Mouse (Mus musculus): ENCODE results near the gene Tnip1. TPM values are rescaled to one million over a fixed set of nuclear protein-coding genes. Genes with fewer than 3 reads are reported as not detected.
A peak's percentile ranks its signal among the peaks of the same experiment; 100 is the strongest.
"Not testable (repeated sequence)": the region's sequence is repeated elsewhere in the genome, so short reads cannot be mapped to it uniquely, and the experiment has no call there.

The Tnip1 gene
- total RNA-seq, 2 experiments from 2014 or later = 34.7 to 35.6 TPM

GRCm38 (mm10) chr11:54911671-54912502, 50.8 kb downstream of the Tnip1 start:
- no peak for DNase-seq (ENCODE audit: low spot score in 2 of 2)

DNA sequence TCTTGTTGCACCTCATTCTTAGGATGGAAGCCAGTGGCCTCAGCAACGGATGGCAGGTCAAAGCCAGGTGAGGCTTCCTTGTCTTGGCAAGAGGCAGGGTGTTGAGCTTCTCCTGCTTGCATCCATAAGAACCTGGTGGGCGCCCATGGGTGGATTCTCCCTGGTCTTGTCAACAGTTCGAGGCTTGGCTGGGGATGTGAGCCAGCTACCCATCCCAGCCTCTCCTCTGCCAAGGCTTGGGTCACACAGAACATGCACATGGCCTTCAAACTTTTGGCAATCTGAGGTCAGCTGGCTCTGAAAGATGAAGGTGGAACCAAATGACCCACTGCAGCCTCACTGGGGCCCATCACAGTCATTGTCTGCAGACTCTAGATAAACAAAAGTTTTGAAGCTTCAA, 51.5 kb downstream of the Tnip1 start:
- DNase-seq (ENCODE audit: low spot score in 2 of 2) = no peak

DNA sequence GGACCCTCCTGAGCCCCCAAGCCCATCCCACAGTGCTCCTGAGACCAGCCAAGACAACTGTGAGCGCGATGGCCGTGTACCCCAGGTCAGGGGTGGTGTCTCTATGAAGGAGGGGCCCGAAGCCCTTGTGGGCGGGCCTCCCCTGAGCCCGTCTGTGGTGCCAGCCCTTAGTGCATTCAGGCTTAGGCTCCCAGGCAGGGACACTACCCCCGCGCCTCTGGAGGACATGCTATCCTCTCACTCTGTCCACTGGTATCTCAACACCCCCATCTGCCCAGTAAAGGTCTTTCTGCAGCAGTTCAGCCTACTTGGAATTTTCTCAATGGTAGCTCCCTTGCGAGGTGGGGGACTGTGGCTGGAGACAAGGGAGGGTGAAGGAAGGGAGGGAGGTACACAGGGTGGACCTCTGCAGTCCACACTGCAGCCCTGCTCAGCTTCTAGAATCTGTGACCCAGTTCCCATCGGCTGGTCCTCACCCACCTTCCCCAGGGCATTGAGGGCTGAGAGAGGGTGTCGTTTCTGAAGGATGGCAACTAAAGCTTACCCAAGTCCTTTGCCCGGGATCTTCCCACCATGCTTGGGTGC, 52.5 kb downstream of the Tnip1 start:
- DNase-seq (ENCODE audit: low spot score in 2 of 2) = no peak

DNA sequence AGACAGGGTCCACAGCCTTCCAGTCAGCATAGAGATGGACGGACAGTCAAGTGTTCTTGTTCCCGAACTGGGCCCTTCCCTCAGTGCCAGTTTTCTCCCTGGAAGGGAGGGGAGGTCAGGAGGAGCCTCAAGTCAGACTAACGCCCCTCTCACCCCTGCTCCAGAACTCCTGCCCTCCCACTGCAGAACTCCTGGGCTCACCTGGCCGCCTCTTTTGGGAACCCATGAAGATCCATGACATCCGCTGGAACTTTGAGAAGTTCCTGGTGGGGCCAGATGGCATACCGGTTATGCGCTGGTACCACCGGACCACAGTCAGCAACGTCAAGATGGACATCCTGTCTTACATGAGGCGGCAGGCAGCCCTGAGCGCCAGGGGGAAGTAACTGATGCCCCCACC, 53.4 kb downstream of the Tnip1 start:
- no peak for DNase-seq (ENCODE audit: low spot score in 2 of 2)

DNA sequence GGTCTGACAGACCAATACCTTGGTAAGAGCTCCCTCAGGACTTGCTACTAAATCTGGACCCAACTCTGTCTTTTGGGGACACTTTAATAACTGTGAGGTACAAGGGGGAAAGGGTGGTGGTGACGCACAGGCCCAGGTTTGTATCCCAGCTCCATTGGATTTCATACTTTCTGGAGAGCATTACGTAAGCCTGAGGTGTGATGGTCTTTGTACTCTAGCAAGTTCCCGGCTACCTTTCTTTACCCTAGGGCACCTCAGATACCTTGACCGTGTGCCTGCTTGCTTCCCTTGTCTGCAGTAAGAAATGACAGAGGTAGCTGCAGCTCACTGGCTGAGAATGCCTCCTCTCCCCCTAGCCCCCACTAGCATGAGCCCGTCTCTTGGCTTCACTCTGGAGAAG, 55.5 kb downstream of the Tnip1 start:
- DNase-seq (ENCODE audit: low spot score in 2 of 2) = no peak

DNA sequence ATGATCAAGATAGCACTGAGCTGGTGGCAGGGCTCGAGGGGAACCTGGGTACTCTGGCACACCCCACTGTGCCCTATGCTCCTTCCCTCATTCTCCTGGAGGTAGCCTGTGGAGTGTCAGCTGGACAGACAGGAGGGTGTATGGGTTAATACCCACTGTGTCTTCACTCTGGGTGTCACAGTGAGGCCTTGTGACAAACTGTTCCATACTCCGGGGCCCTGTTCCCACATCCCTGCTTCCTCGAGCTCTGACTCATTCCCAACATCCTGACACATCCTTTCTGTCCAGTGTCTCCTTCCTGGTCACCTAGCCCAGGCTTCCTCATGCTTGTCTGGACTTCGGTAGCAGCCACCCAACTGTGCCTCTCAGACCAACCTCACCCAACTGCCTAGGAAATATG, 56.3 kb downstream of the Tnip1 start:
- DNase-seq (ENCODE audit: low spot score in 2 of 2) = no peak

GRCm38 (mm10) chr11:54905931-54906330, 56.8 kb downstream of the Tnip1 start:
- no peak for DNase-seq (ENCODE audit: low spot score in 2 of 2)

DNA sequence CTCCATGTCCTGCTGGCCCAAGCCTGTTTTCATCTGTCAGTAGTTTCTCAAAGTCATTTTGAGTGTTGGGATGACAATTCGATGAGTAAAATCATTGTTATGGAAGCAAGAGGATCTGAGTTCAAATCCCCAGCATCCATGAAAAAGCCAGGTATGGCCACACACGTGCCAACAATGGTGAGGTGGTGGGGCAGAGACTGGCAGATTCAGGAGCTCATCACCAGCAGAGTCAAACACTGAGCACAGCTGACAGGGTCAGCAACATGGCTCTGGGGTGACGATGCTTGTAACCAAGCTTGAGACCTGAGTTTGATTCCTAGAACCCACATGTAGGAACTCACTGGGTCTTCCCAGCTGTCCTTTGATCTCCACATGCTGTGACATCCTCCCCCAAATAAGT, 57.6 kb downstream of the Tnip1 start:
- no peak for DNase-seq (ENCODE audit: low spot score in 2 of 2)

GRCm38 (mm10) chr11:54903940-54904706, 58.6 kb downstream of the Tnip1 start:
- DNase-seq (ENCODE audit: low spot score in 2 of 2) = no peak

DNA sequence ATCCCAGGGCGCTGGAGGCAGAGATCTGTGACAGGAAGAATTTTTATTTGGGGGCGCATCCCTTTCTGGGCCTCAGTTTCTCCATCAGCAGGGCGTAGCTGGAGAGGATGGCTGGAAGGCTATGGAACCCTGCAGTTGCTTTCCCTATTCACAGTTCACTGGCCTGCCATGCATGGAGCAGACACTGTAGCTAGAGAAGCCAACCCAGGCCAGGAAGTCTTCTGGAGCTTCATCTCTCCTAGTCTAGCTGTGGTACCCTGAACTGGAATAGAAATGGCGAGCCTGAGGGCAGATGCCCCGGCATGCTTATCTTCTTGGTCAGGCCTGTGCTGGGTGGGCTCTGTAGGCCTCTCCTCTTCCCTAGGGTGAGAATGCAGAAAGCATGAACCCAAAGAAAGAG, 59.4 kb downstream of the Tnip1 start:
- DNase-seq (ENCODE audit: low spot score in 2 of 2) = no peak

DNA sequence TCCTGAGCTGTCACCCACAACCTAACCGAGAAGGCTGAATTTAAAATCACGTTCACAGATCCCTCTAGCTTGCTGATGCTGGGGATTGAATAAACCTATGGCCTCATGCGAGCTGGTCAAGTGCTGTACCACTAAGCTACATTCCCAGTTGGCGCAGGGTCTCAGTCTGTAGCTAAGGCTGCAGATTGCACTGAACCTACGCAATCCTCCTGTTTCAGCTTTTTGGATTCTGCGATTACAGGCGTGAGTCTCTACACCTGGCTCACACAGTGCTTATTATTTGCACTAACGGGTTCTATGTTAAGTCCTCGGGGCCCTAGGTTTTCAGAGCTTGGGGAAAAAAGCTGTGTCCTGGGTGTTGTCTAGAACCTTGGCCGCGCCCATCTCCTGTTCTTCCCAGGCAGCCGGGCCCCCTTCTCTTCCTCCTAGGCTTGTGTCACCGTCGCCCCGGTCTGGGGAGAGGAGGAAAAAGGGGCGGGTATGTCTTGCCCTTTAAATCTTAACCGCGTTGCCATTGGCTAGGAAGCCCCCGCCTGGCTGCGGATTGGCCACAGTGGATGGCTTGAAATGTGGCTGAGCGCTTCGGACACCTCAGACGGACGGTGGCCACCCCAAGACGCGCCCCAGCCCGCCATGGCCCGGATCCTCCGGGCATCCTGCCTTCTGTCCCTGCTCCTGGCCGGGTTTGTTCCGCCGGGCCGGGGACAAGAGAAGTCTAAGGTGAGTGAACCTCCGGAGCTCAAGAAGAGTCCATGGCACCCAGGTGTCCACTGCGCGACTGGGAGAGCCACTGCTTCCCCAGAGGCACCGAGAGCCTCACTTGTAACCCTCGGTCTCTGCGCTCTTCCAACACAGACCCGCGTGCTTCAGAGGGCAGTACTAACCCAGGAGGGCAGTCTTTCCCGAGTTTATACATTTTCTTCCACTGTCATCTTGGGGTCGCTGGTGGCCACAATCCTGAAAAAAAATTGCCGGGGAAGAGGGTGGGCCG, 60.1 kb downstream of the Tnip1 start, which contains the start of gene Gpx3:
Gene Gpx3, plus strand, starts transcription at position 121 of the 991 bp plus-strand sequence.
- peak; percentile 51 to 53 for DNase-seq (ENCODE audit: low spot score in 2 of 2)

DNA sequence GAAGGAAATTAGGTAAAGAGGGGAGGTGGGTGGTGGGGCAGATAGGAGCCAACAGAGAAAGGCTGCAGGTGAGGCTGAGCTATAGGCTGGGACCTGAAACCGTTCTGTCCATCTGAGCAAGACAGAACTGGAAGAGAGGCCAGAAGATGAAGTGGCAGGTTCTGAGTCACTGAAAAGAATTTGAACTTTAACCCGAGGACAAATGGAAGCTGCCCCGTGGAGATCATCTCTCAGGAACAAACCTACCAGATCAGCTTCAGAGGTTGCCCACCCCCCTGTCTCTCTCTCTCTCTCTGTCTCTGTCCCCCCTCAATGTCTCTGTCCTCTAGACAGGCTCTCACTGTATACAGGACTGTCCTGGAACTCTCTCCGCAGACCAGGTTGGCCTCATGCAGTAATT, 63.1 kb downstream of the Tnip1 start:
- DNase-seq (ENCODE audit: low spot score in 2 of 2) = no peak

DNA sequence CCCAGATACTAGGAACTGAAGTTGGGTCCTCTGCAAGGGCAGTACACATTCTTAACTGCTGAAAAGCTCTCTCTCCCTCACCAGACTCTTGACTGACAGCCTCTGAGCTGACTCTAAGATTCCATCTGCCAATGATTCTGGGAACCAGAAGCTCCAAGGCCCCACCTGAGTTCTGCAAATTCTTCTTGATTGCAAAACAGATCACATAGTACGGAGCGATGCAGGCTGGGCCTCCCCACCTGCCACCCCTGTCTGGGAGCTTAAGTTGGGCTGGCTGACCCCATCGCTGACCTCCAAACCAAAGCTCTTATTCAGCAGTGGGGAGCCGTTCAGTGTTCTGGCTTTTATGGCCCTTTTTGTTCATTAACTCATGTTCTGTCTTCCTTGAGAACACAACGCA, 65.2 kb downstream of the Tnip1 start:
- no peak for DNase-seq (ENCODE audit: low spot score in 2 of 2)

DNA sequence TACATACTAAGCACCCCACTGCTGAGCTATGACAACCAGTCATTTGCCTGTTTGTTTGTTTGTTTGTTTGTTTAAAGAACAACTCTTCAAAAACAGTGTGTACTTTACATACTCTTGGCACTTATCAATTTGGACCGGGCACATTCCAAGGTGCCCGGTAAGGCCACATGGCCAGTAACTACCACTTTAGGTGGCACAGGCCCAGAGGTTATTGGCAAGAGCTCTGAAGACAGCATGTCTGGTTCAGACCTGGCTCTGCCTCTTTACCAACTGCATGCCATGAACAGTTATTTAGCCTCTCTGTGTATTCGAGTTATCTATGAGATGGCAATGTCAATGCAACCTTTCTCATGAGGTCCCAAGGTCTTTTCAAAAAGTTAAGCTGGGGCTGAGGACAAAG, 66.1 kb downstream of the Tnip1 start:
- DNase-seq (ENCODE audit: low spot score in 2 of 2) = not testable (repeated sequence)

DNA sequence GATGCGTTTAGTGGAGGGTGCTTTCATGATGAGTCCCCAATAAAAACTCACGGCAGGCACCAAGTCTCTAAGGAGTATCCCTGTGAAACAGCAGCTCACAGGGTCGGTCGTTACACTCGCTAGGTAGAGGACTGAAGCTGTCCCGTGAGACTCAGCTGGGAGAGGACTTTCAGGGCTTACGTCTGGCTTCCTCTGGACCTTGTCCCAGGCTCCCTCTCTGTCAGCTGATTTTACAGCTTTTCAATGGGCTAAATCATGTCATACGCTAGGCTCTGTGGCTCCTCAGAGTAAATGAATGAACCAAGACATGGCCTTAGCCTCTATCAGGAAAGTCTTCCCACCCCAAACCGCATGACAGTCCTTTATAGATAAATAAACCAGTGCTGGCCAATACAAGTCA, 68.1 kb downstream of the Tnip1 start:
- no peak for DNase-seq (ENCODE audit: low spot score in 2 of 2)

GRCm38 (mm10) chr11:54892091-54892490, 70.6 kb downstream of the Tnip1 start:
- no peak for DNase-seq (ENCODE audit: low spot score in 2 of 2)

DNA sequence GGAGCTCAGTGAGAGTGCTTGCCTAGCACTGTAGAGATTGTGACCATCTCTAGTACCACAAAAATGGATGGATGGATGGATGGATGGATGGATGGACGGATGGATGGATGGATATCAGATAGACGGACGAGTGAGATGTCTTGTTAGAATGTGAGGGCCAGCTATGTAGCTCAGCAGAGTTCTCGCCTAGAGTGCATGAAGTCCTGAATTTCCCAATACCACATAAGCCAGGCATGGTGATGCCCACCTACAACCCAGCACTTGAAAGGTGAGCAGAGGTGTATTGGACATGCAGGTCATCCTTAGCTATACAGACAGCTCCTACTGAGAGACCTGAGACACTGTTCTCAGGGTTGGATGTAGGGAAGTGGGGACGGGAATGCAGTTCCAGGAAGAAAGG, 71.4 kb downstream of the Tnip1 start:
- DNase-seq (ENCODE audit: low spot score in 2 of 2) = no peak

GRCm38 (mm10) chr11:54887927-54888326, 74.8 kb downstream of the Tnip1 start:
- no peak for DNase-seq (ENCODE audit: low spot score in 2 of 2)

GRCm38 (mm10) chr11:54885406-54885805, 77.3 kb downstream of the Tnip1 start:
- DNase-seq (ENCODE audit: low spot score in 2 of 2) = no peak

- DNase-seq (ENCODE audit: low spot score in 2 of 2) = no peak
These were observed 77.8 kb downstream of the Tnip1 start for GRCm38 (mm10) chr11:54884937-54885336.

Measured in left cerebral cortex, adult 18-20 months (tissue).